Mouse (Mus musculus) embryo, embryonic 10.5 days (tissue): ENCODE results near the gene Gna14.

Source experiments
- DNase-seq: peaks from one replicate; pipeline ENCODE4 v3.0.0-alpha.2; 2015; ENCODE audit warnings: low spot score

Gene Gna14

DNA sequence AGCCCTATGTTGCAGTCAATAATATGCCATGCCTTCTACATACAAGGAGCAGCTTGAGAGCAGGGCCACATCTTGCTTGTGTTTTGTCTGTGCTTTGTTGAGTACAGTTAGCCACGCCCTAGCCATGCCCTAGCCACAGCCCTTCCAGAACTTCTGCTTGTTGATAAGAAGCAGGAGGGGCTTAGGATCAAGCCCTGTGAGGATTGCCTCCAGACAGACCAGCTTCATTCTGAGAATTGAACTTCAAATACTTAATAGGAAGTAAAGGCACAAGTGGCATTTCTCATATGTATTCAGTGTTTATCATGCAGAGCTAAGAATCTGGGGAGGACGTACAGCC, 75.5 kb downstream of the Gna14 start:
- no peak for DNase-seq

DNA sequence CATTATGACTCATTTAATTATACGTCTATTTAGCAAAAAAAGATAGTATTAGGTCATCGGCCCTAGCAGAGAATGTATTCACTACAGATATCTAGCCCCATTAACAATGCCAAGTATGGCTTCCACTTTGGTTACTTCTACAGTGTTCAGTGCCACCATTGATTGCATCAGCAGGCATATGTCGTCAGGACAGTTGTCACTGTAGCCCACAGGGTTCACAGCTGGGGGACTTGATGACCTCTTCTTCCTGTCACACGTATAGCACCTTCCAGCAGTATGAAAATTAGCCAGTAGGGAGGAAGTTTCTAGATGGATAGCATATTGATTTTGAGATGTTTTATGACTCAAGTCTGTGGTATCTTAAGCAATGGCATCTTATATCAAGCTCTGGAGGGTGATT, 78.6 kb downstream of the Gna14 start:
- DNase-seq = no peak

DNA sequence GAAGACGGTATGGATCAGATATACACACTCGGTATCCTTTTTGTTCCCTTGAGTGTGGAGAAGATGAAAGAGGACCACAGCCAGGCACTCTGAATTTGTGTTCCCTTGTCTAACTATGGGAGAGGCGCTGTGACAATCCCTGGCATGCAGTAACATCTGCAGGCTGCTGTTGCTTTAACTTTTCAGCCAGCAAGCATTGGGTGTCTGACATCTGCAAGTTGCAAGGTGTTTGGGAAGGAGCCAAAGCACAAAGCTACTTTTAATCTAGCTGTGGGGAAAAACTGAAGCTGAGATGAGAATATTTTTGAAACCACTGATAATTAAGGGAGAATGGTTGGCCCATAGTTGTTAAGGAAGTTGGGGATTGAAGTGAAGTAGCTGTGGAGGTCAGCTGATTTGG, 83.0 kb downstream of the Gna14 start:
- no peak for DNase-seq

DNA sequence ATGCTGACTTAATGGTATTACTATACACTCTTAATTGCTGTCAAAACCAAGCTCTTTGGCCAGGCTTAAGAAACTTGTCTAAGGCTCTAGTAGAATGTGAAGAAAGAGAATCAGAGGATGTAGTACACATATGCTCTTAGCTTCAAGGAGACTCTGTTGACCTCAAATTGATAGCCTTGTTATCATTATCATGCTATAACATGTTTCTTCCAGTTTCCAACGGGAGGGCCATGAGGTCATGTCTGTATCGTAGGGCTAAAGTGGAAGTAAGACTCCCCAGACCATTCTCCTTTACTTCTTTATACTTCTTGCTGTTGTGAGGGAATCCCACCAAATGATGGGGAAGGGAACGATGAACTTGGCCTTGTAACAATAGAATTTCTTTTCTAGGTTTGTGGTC, 85.0 kb downstream of the Gna14 start:
- DNase-seq = no peak

DNA sequence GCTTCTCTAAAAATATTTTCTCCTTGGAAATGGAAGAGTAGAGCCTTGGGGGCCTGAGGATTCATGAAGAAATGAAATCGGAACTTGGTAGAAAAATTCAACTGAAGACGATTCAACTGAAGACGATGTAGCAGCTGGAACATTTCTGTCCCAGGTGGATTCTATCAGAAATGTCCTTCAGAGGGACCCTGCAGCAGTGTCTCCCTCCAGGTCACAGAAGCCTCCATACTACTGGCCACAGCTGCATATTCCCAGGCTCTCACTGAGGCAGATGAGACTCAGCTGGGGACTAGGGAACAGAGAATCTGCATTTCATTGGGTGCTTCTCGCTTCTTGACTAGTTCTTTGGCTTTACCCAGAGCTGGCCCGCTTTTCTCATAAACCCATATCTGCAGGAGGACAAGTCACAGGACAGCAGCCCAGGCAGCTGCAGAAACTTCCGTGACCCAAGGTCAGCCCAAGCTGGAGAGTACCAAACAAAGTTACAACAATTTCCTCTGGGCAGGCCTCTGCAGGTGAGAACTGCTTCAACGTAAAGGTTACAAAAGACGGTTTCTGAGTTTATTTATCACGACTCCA, 90.8 kb downstream of the Gna14 start:
- no peak for DNase-seq

DNA sequence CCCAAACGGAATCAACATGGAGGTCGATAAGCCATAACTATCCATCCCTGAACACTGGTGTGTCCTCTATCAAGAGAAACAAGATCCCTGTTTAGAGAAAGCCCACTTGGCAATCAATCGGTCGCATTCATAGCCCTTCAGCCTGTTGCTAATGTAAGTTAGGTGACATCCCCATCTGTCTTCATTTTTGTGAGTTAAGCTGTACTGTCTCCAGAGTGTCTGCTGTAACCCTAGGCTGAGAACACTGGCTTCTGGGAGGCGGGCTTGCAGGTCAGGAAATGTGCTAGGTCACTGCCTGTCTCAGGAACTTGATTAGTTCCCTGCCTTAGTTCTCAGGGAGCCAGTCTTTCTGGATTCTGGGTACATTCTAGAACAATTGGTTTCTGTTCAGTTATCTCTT, 91.5 kb downstream of the Gna14 start:
- DNase-seq = peak; percentile 25

DNA sequence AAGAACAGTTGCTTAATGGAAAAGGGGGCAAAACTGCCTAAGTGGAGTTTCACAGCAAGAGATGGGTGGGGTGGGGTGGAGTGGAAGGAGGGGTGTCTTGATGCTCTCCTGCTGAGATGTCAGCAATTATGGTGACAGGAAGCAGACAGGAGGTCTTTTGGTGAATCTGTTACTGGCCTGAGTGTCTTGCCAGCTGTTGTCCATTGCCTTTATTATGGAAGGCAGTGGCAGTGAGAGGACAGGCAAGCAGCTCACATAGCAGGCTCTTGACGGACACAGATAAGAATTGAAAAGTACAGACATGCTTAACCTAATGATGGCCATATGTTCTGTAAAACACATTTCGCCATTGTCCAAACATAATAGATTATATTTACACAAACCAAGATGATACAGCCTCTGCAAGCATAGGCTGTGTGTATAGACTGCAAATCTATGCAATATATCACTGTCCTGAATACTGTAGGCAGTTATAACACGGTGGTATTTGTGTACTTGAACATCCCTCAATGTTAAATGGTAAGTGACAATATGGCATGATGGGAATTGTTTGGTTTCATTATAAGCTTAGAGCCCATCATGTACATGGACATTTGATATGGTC, 92.8 kb downstream of the Gna14 start:
- DNase-seq = no peak

DNA sequence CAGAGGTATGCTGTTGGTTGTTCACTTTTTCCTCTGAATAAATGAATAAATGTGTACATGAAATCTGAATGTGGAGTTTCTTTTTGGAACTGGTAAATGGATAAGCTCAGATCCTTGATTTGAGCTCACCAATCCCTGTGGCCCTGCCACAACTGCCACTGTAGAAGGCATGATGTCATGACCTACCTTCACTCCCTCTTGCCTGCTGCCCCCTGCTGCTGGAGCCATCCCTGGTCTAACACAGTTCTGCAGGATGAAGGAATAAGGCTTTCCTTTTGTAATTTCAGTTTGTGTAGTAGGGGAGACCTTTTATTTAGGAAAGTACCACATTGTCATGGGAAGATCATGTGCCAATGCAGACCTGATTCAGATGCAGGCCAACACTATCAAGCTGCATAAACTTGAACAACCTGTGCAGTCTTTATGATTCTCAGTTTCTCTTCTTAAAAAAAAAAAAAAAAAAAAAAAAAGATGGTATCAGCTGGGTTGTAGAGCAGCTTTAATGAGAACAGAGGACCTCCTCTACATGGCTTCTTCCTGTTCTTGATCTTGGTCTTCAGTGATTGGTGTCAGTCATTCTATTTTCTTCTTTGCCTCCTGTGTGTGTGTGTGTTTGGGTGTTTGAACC, 93.8 kb downstream of the Gna14 start:
- no peak for DNase-seq

DNA sequence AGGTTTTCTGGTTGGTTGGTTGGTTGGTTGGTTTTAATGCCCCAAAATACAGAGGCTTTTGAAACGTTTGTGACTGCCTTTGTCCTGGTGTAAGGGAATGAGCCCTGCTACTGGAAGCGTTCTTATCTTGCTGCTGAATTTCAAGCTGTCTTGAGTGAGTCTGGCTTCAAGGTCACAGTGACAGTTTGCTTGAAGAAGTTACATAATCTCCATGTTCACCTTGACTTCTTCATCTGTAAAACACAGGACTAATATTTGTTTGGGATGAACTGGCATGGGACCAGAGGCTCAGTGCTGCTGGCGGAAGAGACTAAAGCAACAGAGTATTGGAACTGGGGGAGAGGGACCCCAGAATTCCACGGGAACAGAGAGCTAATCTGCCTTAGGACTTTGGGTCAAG, 94.4 kb downstream of the Gna14 start:
- no peak for DNase-seq

DNA sequence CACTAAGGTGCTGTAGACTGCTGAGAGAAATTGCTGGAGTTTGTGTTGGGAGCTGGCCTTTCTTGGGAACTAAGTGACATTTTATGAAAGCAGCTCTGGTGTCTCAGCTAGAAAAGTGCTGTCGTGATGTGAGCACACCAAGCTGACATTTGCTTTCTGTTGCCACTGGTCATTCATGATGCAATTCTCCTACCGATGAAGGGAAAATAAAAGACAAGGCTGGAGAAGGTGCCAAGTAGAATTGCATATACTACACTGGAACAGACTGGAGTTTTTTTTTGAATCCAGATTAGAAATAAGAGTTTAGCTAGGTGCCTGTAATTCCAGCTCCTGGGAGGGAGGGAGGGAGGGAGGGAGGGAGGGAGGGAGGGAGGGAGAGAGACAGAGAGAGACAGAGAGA, 98.7 kb downstream of the Gna14 start:
- DNase-seq = no peak

DNA sequence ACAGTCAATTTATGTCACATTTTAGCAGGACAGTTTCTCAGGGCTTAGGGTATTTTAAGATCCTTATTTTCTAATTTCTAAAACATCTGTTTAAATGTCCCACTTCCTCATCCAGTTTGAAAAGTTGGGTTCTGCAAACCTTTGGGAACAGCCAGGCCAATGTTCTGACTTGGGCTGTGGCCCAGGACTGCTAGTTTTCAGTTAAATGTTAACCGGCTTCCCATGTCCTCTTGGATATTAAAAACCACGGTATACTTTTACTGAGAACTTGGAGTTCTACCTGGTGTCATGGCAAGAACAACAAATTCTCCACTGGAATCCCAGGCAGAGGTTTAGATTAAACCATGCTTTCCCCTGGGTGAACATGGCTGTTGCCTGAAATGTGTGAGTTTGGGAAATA, 102.9 kb downstream of the Gna14 start:
- DNase-seq = no peak

DNA sequence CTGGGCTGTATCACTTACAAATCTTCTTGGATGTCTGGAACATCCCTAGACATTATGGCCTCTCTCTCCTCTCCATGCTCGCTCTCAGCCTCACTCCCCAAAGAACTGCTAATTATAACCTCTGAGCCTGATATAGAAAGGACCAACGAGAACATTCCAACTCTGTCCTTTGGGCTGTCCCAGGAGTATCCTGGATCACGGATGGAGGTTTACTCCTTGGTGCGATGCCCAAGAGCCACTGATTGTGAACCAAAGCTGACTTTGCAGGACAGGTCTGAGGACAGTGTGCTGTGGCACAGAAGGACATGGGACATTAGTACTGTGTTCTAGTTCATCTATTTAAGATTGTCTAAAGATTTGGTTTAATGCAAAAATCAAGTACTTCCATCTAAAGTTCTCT, 108.1 kb downstream of the Gna14 start:
- DNase-seq = no peak

DNA sequence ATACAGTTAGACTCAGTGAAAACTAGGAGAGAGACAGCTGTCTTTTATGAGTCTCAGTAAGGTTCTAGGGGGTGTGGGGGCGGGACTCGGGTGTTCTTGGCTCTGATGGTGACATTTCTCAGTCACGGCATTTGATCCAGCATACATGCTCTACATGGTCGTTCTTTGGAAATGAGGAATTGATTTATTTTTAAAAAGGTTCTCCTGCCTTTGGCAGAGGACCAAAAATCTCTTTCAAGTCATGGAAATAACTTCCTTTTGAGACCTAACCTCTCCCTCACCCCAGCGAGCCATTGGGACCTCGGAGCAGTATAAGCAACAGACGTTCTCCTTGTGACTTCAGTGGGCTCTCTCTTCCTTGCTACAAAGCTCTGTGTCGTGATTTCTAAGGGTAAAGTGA, 121.4 kb downstream of the Gna14 start:
- no peak for DNase-seq

DNA sequence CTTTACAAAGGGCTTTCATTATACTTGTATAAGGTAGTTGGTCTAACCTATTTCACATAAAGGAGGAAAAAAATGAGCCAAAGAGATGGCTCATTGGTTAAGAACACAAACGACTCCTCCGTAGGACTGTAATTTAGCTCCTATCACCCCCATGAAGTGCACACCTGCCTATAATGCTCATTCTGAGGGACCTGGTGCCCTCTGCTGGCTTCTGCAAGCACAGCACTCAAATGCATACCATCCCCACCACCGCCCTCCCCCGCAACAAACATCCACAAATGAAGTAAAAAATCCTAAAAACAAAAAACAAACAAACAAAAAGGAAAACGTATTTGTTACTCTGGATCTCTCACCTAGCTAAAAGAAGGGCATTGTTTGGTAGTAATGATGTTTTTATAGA, 122.4 kb downstream of the Gna14 start:
- peak; percentile 27 for DNase-seq

DNA sequence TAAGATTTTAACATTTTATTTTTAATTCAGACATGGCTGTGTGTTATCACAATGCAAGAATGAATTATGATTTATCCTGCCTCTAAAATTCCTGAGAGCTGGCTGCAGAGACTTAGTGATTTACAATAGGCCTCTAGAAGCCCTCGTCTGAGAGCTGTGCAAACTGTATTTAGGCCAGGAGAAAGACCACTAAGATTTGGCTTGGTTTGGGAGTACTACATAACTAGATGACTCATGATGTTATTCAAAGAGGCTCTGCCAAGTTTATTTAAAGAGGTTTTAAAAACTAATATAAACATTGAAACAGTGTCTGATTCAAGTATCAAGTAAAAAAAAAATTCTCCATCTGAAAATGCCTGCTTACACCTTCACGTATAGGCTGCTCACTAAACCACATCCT, 123.0 kb downstream of the Gna14 start:
- DNase-seq = no peak

DNA sequence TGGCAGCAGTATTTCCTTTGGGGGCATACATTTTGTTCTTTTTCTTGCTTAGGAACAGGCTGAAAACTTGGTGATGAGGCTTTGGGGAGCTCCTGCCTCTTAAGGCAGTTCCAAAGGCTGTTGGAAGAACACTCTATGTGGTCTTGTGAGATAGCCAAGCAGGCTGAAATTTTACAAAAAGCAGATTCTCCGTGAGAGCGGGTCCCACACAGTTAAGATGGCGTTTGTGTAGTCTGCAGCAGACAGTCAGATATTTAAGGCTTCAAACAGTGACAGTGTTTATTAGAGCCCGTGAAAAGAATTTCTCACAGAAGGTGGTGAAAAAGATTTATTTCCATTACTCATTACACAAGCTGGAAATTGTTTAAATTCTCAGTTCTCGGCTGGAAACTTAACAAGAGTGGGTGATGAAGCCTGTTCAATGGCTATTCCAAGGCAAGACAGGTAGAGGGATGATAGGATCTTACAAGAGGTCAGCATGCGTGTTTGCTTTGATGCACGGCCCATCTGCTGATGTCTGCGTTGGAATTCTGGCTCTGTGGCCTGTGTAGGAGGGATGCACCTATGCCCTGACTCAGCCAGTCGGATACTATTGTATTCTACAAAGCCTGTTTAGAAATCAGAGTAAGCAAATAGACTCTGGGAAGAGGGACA, 123.8 kb downstream of the Gna14 start:
- no peak for DNase-seq

DNA sequence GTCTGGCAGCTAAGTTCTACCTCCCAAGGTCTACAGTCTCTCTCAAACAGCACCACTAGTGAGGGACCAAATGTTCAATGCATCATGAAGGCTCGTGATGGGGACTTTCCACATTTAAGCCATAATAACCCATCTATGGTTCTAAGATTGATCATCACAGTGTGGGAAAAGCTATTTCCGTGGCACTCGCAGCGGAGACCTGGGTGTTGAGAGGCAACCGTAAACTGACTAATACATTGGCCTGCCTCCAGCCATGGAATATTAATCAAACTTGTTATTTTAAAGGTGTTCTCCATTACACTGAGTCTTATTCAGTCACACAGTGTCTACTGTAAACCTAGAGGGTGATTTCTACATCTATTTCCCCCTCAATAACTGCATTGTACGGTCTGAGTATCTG, 127.1 kb downstream of the Gna14 start:
- DNase-seq = no peak

DNA sequence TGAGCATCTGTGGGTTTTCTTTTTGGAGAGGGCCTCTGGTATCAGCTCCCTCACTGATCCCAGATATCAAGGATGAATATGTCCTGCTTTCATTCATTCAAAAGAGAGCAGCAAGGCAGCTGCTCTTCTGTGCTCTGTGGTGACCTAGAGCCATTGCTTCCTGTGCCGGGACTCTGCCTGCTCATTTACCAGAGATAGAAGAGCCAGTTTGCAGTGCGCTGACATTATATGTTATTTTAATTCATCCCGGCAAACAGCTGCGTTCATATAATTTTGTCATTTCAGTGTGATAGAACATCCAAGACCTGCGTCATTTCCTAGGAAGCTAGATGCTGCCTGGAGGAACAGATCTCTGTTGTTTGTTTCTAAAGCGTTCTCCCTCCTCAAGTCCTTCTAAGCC, 141.2 kb downstream of the Gna14 start:
- DNase-seq = no peak

DNA sequence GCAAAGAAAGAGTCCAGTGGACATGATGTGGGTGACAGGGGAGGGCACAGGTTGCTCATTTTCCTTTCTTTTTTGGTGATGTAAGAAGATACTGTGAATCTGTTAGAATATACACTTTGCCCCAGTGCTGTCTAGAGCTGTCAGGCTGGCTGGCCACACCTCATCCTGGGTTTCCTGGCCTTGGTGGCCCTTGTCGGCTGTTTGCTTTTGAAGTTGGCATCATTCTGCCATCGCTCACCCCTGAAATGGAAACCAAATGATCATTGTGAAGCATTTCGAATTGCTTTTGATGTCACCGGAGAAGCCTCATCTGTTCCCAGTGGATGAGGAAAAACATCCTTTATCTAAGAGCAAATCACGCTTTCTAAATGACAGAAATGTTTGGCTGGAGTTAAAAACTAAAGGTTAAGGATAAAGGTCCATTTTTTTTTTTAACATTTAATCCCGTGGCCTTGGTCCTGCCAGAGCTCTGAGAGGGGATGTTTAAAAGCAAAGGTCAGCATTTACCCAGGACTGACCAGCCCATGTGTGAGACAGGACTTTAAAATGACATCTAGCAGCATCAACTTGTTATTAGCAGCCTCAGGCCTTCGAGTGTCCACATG, 144.2 kb downstream of the Gna14 start:
- DNase-seq = no peak

DNA sequence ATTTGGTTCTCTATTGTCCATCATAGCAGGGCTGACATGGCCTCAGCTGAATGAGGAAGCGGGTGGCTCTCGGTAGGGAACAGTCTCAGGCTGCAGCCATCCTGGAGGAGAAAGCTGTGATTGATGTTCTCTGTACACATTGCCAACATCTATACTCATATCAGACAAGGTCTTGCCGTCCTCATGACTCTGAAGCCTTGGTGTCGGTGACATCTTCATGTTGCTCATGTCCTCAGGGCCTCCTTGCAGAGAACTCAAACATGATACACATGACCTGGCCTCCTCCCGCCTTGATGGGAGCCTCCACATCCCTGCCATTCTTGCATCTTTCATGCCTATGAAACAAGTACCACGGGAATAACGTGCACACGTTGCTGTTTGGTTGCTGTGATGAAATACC, 144.9 kb downstream of the Gna14 start:
- no peak for DNase-seq

DNA sequence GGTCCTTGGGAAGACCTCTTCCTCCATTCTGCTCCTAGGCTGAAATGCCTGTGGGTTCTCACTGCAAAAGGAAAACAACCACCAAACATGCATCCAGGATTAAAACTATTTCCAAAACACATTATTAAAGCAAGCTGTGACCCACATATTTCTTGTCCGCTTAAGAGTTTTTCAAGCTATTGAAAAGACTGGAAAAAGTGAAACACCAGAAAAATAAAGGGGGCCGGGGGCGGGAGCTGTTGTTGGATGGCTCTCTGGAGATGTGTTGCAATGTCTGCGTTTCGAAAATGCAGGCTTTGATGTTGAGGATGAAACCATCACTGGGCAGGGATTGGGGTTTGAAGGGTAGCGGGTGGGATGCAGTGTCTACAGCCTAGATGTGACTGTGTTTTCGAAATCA, 149.0 kb downstream of the Gna14 start:
- no peak for DNase-seq

DNA sequence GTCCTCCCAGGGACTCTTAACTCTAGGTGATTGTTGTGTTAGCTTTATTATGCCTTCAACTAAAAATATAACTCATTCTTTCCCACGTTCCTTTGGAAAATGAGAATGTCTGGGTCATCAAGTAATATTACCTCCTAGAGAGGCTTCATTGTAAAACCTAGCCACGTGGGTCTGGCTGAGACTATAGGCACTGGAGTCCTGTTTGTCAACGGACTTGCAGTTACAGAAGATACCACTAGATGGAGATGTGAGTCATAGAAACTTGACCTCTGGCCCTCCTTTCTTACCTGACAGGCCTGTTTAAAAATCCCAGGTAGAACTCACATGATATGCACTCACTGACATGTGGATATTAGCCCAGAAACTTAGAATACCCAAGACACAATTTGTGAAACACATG, 149.8 kb downstream of the Gna14 start:
- peak; percentile 72 for DNase-seq

DNA sequence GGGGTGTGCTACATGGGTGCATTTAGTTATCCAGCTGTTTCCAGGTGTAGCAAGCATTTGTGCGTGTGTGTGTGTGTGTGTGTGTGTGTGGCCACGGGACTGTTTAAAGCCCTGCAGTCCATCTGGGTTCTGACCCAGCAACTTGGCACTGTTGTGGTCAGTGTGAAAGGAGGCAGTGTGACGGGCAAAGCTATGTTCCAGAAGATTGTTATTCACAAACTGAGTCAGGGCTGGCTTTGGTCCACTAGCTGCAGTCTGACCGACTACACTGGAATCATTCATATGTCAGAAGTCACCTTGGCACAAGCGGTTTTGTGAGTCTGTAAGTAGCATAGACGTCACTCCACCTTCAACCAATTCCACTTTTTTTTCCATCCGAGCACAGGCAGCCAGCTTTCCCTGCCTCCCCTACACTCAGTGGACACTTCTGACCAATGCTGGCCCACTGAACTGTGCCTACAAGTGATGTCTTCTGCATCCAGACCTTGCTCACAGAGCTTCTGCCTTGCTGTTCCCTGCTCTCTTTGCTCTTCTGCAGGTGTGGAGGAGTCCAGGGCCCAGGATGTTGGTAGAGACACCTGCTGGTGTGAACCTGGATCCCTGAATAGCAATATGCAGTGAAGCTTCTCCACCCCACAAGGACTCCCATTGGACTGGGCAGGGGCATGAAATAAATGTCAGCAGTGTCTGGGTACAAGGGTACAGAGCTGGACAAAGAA, 157.9 kb downstream of the Gna14 start:
- no peak for DNase-seq
